Mouse (Mus musculus): ENCODE measurements at regions not wholly inside any gene's neighbourhood (a gene's known extent, or its start where the extent isn't known, plus 50 kb on each side); places are given as distances from the start of the nearest gene placed in this dataset.

- TF ChIP-seq EP300 (IDR thresholded peaks at IDR 0.05; ENCODE audit: low read depth in 1 of 2, low read length in 2 of 2), result no peak
- no peak for TF ChIP-seq MAFK (IDR thresholded peaks at IDR 0.05; ENCODE audit: borderline replicate concordance, low read depth, low read length)
- TF ChIP-seq ZNF384 (IDR thresholded peaks at IDR 0.05; ENCODE audit: low read depth, low read length), result no peak
- TF ChIP-seq MXI1 (IDR thresholded peaks at IDR 0.05; ENCODE audit: low read depth, low read length), result no peak
- no peak for TF ChIP-seq ZC3H11A (IDR thresholded peaks at IDR 0.05; ENCODE audit: low read depth, low read length)
- TF ChIP-seq CTCF (IDR thresholded peaks at IDR 0.05 in 2 of 3, conservative IDR thresholded peaks at IDR 0.05 in 1 of 3; ENCODE audit: control insufficient read depth in 1 of 3, insufficient read depth in 1 of 3, low read depth in 2 of 3, low read length in 3 of 3, poor library complexity in 1 of 3, severe bottlenecking in 1 of 3), result no peak
- no peak for TF ChIP-seq ZMIZ1 (IDR thresholded peaks at IDR 0.05; ENCODE audit: low read depth, low read length)
- TF ChIP-seq POLR2A (IDR thresholded peaks at IDR 0.05; ENCODE audit: control insufficient read depth in 1 of 2, insufficient read depth in 1 of 2, low read depth in 1 of 2, low read length in 2 of 2, poor library complexity in 1 of 2), result no peak
- TF ChIP-seq KAT2A (conservative IDR thresholded peaks at IDR 0.05; ENCODE audit: low read depth, low read length), result no peak
- no peak for TF ChIP-seq JUND (IDR thresholded peaks at IDR 0.05; ENCODE audit: low read depth, low read length)
- no peak for TF ChIP-seq USF1 (IDR thresholded peaks at IDR 0.05; ENCODE audit: low read depth, low read length)
- no peak for TF ChIP-seq RCOR1 (IDR thresholded peaks at IDR 0.05; ENCODE audit: low read depth, low read length)
- TF ChIP-seq MAZ (IDR thresholded peaks at IDR 0.05; ENCODE audit: low read depth, low read length), result no peak
Observed at GRCm38 (mm10) chr6:100150703-100151208, 136.5 kb downstream of the Rybp start.

Measured in MEL (cell line).